Mouse (Mus musculus) adipocyte (in vitro differentiated cells): ENCODE data around the gene Gm10720.
"Not testable (repeated sequence)": the region's sequence is repeated elsewhere in the genome, so short reads cannot be mapped to it uniquely, and the experiment has no call there.

ENCODE experiments used
- DNase-seq: peaks from one replicate; pipeline ENCODE4 v3.0.0-alpha.2; 2016; ENCODE audit warnings: low spot score

Gm10720 gene

DNA sequence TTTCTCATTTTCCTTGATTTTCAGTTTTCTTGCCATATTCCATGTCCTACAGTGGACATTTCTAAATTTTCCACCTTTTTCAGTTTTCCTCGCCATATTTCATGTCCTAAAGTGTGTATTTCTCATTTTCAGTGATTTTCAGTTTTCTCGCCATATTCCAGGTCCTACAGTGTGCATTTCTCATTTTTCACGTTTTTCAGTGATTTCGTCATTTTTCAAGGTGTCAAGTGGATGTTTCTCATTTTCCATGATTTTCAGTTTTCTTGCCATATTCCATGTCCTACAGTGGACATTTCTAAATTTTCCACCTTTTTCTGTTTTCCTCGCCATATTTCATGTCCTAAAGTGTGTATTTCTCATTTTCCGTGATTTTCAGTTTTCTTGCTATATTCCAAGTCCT lies 10.2 kb downstream of the Gm10720 start:
- not testable (repeated sequence) for DNase-seq

DNA sequence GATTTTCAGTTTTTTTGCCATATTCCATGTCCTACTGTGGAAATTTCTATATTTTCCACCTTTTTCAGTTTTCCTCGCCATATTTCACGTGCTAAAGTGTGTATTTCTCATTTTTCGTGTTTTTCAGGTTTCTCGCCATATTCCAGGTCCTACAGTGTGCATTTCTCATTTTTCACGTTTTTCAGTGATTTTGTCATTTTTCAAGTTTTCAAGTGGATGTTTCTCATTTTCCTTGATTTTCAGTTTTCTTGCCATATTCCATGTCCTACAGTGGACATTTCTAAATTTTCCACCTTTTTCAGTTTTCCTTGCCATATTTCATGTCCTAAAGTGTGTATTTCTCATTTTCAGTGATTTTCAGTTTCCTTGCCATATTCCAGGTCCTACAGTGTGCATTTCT lies 10.7 kb downstream of the Gm10720 start:
- not testable (repeated sequence) for DNase-seq

DNA sequence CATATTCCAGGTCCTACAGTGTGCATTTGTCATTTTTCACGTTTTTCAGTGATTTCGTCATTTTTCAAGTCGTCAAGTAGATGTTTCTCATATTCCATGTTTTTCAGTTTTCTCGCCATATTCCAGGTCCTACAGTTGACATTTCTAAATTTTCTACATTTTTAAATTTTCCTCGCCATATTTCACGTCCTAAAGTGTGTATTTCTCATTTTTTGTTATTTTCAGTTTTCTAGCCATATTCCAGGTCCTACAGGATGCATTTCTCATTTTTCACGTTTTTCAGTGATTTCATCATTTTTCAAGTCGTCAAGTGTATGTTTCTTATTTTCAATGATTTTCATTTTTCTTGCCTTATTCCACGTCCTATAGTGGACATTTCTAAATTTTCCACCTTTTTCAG lies 11.3 kb downstream of the Gm10720 start:
- DNase-seq = not testable (repeated sequence)

DNA sequence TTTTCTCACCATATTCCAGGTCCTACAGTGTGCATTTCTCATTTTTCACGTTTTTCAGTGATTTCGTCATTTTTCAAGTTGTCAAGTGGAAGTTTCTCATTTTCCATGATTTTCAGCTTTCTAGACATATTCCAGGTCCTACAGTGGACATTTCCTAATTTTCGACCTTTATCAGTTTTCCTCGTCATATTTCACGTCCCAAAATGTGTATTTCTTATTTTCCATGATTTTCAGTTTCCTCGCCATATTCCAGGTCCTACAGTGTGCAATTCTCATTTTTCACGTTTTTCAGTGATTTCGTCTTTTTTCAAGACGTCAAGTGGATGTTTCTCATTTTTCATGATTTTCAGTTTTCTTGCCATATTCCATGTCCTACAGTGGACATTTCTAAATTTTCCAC lies 11.7 kb downstream of the Gm10720 start:
- peak; percentile 80 for DNase-seq

DNA sequence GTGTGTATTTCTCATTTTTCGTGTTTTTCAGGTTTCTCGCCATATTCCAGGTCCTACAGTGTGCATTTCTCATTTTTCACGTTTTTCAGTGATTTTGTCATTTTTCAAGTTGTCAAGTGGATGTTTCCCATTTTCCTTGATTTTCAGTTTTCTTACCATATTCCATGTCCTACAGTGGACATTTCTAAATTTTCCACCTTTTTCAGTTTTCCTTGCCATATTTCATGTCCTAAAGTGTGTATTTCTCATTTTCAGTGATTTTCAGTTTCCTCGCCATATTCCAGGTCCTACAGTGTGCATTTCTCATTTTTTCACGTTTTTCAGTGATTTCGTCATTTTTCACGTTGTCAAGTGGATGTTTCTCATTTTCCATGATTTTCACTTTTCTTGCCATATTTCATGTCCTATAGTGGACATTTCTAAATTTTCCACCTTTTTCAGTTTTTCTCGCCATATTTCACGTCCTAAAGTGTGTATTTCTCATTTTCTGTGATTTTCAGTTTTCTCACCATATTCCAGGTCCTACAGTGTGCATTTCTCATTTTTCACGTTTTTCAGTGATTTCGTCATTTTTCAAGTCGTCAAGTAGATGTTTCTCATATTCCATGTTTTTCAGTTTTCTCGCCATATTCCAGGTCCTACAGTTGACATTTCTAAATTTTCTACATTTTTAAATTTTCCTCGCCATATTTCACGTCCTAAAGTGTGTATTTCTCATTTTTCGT lies 14.0 kb downstream of the Gm10720 start:
- DNase-seq = not testable (repeated sequence)

DNA sequence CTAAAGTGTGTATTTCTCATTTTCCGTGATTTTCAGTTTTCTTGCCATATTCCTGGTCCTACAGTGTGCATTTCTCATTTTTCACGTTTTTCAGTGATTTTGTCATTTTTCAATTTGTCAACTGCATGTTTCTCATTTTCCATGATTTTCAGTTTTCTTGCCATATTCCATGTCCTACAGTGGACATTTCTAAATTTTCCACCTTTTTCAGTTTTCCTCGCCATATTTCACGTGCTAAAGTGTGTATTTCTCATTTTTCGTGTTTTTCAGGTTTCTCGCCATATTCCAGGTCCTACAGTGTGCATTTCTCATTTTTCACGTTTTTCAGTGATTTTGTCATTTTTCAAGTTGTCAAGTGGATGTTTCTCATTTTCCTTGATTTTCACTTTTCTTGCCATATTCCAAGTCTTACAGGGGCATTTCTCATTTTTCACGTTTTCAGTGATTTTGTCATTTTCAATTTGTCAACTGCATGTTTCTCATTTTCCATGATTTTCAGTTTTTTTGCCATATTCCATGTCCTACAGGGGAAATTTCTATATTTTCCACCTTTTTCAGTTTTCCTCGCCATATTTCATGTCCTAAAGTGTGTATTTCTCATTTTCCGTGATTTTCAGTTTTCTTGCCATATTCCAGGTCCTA lies 15.3 kb downstream of the Gm10720 start:
- DNase-seq = peak; percentile 98

DNA sequence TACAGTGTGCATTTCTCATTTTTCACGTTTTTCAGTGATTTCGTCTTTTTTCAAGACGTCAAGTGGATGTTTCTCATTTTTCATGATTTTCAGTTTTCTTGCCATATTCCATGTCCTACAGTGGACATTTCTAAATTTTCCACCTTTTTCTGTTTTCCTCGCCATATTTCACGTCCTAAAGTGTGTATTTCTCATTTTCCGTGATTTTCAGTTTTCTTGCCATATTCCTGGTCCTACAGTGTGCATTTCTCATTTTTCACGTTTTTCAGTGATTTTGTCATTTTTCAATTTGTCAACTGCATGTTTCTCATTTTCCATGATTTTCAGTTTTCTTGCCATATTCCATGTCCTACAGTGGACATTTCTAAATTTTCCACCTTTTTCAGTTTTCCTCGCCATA lies 18.8 kb downstream of the Gm10720 start, which contains the start of gene Gm17535:
TSS of gene Gm17535 (plus strand) at position 301 of the 400 bp plus-strand sequence.
- DNase-seq = not testable (repeated sequence)

DNA sequence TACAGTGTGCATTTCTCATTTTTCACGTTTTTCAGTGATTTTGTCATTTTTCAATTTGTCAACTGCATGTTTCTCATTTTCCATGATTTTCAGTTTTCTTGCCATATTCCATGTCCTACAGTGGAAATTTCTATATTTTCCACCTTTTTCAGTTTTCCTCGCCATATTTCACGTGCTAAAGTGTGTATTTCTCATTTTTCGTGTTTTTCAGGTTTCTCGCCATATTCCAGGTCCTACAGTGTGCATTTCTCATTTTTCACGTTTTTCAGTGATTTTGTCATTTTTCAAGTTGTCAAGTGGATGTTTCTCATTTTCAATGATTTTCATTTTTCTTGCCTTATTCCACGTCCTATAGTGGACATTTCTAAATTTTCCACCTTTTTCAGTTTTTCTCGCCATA lies 21.1 kb downstream of the Gm10720 start, which contains the start of gene Gm10715:
TSS of gene Gm10715 (plus strand) at position 301 of the 400 bp plus-strand sequence.
- not testable (repeated sequence) for DNase-seq

DNA sequence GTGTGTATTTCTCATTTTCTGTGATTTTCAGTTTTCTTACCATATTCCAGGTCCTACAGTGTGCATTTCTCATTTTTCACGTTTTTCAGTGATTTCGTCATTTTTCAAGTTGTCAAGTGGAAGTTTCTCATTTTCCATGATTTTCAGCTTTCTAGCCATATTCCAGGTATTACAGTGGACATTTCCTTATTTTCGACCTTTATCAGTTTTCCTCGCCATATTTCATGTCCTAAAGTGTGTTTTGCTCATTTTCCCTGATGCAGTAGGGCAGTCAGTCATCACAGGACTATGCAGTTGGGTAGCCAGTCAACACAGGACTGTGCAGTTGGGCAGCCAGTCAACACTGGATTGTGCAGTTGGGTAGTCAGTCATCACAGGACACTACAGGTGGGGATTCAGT lies 22.7 kb downstream of the Gm10720 start:
- peak; percentile 28 for DNase-seq
